Mouse (Mus musculus) heart, embryonic 10.5 days (tissue): ENCODE results near the gene Ptbp3. TPM values are rescaled to one million over a fixed set of nuclear protein-coding genes. Genes with fewer than 3 reads are reported as not detected.

Experiments
- DNase-seq: peaks from one replicate; pipeline ENCODE4 v3.0.0-alpha.2; 2017; ENCODE audit warnings: low spot score
- H3K27ac ChIP-seq: fragments of 300-500 bp; sonication (generic); 2 replicates; pipeline ENCODE4 v1.5.1; 2016; ENCODE audit warnings: mild to moderate bottlenecking
- H3K27me3 ChIP-seq: fragments of 300-500 bp; sonication (generic); 2 replicates; pipeline ENCODE4 v1.6.1; 2016; ENCODE audit warnings: mild to moderate bottlenecking; ENCODE audit not compliant: poor library complexity, insufficient read depth, severe bottlenecking
- H3K36me3 ChIP-seq: fragments of 300-500 bp; sonication (generic); 2 replicates; pipeline ENCODE4 v1.6.1; 2016; ENCODE audit warnings: mild to moderate bottlenecking, moderate library complexity
- H3K4me1 ChIP-seq: fragments of 300-500 bp; sonication (generic); 2 replicates; pipeline ENCODE4 v1.6.1; 2016; ENCODE audit warnings: mild to moderate bottlenecking
- H3K4me3 ChIP-seq: fragments of 300-500 bp; sonication (generic); 2 replicates; pipeline ENCODE4 v1.5.1; 2016; ENCODE audit warnings: mild to moderate bottlenecking, moderate library complexity
- H3K9me3 ChIP-seq: fragments of 300-500 bp; sonication (generic); 2 replicates; pipeline ENCODE4 v1.6.1; 2016; ENCODE audit warnings: mild to moderate bottlenecking, moderate library complexity
- WGBS: fragments of 180-500 bp; shearing (Covaris S2); methylation state at CpG from one replicate; pipeline ENCODE4 v1.1.7; 2016; 5-methylcytosine and 5-hydroxymethylcytosine counted together
- polyA plus RNA-seq: library from polyadenylated mRNA; unstranded; fragments of >200 nt; fragmentation: Nextera tagmentation; extraction: Ambion mirVana; gene quantifications from 2 replicates; pipeline ENCODE4 v1.2.1, GENCODE M21; 2016

The Ptbp3 gene
- polyA plus RNA-seq, 1 experiment from 2014 or later, result 41.3 TPM

- Histone ChIP-seq H3K36me3 (peaks cover 17% of the 10 kb centered on the region), H3K4me1 (0 out of 2 replicates have a peak, but pooled peaks cover 3% of the 10 kb centered on the region), H3K27ac (no peak overlapping the region), H3K4me3 (no peak overlapping the region), H3K27me3 (no peaks in the 10 kb centered on the region), H3K9me3 (no peaks in the 10 kb centered on the region)
- 82% methylated on average over 3 of the region's 3 CpGs for WGBS
- no peak for DNase-seq
These were observed 24.3 kb downstream of the Ptbp3 start for GRCm38 (mm10) chr4:59524875-59525274.

DNA sequence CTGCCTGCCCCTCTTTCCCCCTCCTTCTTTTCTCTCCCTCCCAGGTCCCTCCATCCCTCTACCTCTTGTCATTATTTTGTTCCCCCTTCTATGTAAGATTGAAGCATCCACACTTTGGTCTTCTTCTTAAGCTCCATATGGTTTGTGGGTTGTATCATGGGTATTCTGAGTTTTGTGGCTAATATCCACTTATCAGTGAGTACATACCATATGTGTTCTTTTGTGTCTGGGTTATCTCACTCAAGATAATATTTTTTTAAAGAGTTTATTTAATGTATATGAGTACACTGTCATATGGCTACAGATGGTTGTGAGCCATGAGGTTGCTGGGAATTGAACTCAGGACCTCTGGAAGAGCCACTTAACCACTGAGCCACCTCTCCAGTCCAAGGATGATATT is 38.8 kb downstream of the Ptbp3 start:
- Histone ChIP-seq H3K27me3 (no peaks in the 10 kb centered on the region), H3K4me3 (no peak overlapping the region), H3K36me3 (peaks cover 46% of the 10 kb centered on the region), H3K27ac (no peak overlapping the region), H3K9me3 (no peaks in the 10 kb centered on the region), H3K4me1 (no peaks in the 10 kb centered on the region)
- DNase-seq, result no peak

DNA sequence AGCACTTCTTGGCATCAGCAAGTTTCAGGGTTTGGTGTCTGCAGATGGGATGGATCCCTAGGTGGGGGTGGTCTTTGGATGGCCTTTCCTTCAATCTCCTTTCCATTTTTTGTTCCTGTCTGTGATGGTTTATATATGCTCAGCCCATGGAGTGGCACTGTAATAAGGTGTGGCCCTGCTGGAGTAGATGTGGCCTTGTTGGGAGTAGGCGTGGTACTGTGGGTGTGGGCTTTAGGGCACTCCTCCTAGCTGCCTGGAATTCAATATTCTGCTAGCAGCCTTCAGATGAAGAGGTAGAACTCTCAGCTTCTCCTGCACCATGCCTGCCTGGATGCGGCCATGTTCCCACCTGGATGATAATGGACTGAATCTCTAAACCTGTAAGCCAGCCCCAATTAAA is 39.6 kb downstream of the Ptbp3 start:
- no peaks in the 10 kb centered on the region for H3K9me3 ChIP-seq
- H3K36me3 ChIP-seq, result peaks cover 48% of the 10 kb centered on the region
- 90% methylated on average over 2 of the region's 2 CpGs for WGBS

DNA sequence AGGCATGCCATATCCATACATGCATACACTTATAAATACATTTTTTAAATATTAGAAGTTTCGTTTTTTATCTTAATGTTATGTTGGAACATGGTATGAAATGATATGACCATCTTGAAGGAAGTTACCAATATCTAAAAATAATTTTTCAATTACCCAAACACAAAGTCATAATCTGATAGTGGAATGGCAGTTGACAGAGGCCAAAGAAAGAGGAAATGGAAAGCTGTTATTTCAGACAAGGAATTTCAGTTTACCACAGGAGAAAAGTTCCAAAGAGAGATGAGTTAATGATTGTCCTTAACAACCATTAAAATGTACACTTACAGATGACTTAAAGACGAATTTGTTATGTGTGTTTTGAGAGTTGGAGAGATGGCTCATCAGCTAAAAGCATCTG is 41.4 kb downstream of the Ptbp3 start:
- H3K4me1 ChIP-seq, result no peaks in the 10 kb centered on the region
- H3K27me3 ChIP-seq, result no peaks in the 10 kb centered on the region
- H3K4me3 ChIP-seq, result no peak overlapping the region
- no peak for DNase-seq
- H3K36me3 ChIP-seq, result peaks cover 45% of the 10 kb centered on the region
- no peaks in the 10 kb centered on the region for H3K9me3 ChIP-seq
- no peak overlapping the region for H3K27ac ChIP-seq
- WGBS, result 73% methylated on average over 2 of the region's 2 CpGs

More for the DNA sequence above, 39.6 kb downstream of the Ptbp3 start:
- H3K27ac ChIP-seq, result no peak overlapping the region
- H3K4me1 ChIP-seq, result no peaks in the 10 kb centered on the region
- H3K27me3 ChIP-seq, result no peaks in the 10 kb centered on the region
- no peak for DNase-seq
- H3K4me3 ChIP-seq, result no peak overlapping the region

- H3K36me3 ChIP-seq, result peaks cover 43% of the 10 kb centered on the region
- 95% methylated on average over 3 of the region's 3 CpGs for WGBS
These were observed 42.5 kb downstream of the Ptbp3 start for GRCm38 (mm10) chr4:59506704-59507103.

GRCm38 (mm10) chr4:59505481-59505880 is 43.7 kb downstream of the Ptbp3 start:
- Histone ChIP-seq H3K4me3 (no peak overlapping the region), H3K36me3 (peaks cover 41% of the 10 kb centered on the region), H3K4me1 (no peaks in the 10 kb centered on the region), H3K27ac (no peak overlapping the region), H3K9me3 (no peaks in the 10 kb centered on the region), H3K27me3 (no peaks in the 10 kb centered on the region)
- WGBS, result 89% methylated on average over 3 of the region's 3 CpGs
- no peak for DNase-seq

More at GRCm38 (mm10) chr4:59506704-59507103, 42.5 kb downstream of the Ptbp3 start:
- Histone ChIP-seq H3K27ac (no peak overlapping the region), H3K9me3 (no peaks in the 10 kb centered on the region), H3K4me3 (no peak overlapping the region), H3K27me3 (no peaks in the 10 kb centered on the region), H3K4me1 (no peaks in the 10 kb centered on the region)
- DNase-seq, result no peak

- no peak overlapping the region for H3K4me3 ChIP-seq
- no peak overlapping the region for H3K27ac ChIP-seq
- no peaks in the 10 kb centered on the region for H3K9me3 ChIP-seq
- H3K36me3 ChIP-seq, result peaks cover 54% of the 10 kb centered on the region
- H3K4me1 ChIP-seq, result no peaks in the 10 kb centered on the region
- no peak for DNase-seq
- H3K27me3 ChIP-seq, result no peaks in the 10 kb centered on the region
- WGBS, result 81% methylated on average over 2 of the region's 2 CpGs
These were observed 58.1 kb downstream of the Ptbp3 start for GRCm38 (mm10) chr4:59491097-59491496.

DNA sequence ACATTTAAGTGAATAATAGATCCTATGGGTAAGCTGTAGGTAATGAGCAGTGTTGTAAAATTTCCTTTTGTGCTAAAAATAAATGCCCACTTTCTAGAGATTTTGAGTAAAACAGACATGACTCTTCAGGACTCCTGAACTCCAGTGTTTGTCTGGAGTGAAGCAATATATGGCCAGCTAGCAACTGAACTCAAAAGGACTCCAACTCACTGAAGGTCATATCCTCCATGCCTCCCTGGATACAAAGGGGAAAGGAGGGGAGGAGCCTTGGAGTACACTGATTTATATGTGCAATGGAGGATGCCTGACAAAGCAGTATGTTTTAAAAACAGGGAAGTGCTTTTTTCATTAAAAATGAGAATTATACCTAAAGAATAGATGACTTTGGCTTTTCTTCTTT is 77.9 kb downstream of the Ptbp3 start:
- Histone ChIP-seq H3K4me3 (no peak overlapping the region), H3K27ac (no peak overlapping the region; the same call in 1 of the 2 replicates), H3K9me3 (no peaks in the 10 kb centered on the region), H3K27me3 (no peaks in the 10 kb centered on the region), H3K36me3 (no peaks in the 10 kb centered on the region), H3K4me1 (peaks cover 8% of the 10 kb centered on the region; the same call in 1 of the 2 replicates)
- DNase-seq, result no peak

DNA sequence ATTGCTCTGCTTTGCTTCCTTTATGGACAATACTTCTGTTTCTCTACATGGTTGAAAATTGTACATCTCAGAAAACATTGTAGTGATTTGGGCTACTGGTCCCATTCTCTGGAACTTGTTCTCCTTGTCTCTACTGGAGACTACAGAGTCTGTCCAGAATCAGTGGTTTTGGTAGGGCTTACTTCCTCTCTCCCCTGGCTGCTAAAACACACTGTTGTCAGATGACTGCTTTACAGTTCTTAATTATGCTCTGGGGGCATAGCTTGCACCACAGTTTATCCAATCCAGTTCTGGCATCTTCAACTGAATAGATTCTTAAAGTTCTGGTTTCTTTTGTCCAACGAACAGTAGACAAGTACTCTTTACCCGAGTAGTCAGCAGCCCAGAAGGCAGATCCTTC is 83.7 kb downstream of the Ptbp3 start:
- H3K27me3 ChIP-seq, result no peaks in the 10 kb centered on the region
- H3K36me3 ChIP-seq, result no peaks in the 10 kb centered on the region
- no peak for DNase-seq
- 76% methylated on average over 2 of the region's 2 CpGs for WGBS
- no peak overlapping the region for H3K4me3 ChIP-seq
- H3K9me3 ChIP-seq, result no peaks in the 10 kb centered on the region
- H3K27ac ChIP-seq, result no peak overlapping the region
- peaks cover 23% of the 10 kb centered on the region for H3K4me1 ChIP-seq

- 64% methylated on average over 6 of the region's 6 CpGs for WGBS
- H3K27ac ChIP-seq, result no peak overlapping the region
- no peaks in the 10 kb centered on the region for H3K9me3 ChIP-seq
- H3K4me3 ChIP-seq, result no peak overlapping the region
- H3K27me3 ChIP-seq, result no peaks in the 10 kb centered on the region
- peaks cover 31% of the 10 kb centered on the region for H3K4me1 ChIP-seq
- no peaks in the 10 kb centered on the region for H3K36me3 ChIP-seq
- DNase-seq, result no peak
These were observed 84.5 kb downstream of the Ptbp3 start for GRCm38 (mm10) chr4:59464661-59465060.

DNA sequence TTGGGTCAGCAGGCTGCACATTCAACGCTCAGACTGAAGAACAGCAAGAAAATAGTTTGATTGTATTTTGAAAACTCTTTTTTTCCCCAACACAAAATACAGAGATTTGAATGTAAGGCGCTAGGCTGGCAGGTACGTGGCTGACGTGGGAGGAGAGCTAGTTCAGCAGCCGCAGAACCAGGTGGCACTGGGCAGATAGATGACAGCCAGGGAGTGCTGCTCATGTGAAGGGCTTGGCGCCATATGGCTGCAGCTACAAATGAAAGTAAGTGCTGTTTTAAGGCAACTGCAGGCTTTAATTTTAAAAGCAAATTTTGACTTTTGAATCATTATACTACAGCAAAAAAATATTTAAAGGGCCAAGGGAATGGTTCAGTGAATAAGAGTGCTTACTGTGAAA is 86.7 kb downstream of the Ptbp3 start:
- H3K4me3 ChIP-seq, result no peak overlapping the region
- peaks cover 36% of the 10 kb centered on the region for H3K4me1 ChIP-seq
- 80% methylated on average over 6 of the region's 6 CpGs for WGBS
- DNase-seq, result no peak
- H3K27me3 ChIP-seq, result no peaks in the 10 kb centered on the region
- H3K27ac ChIP-seq, result no peak overlapping the region
- H3K9me3 ChIP-seq, result no peaks in the 10 kb centered on the region
- H3K36me3 ChIP-seq, result no peaks in the 10 kb centered on the region

DNA sequence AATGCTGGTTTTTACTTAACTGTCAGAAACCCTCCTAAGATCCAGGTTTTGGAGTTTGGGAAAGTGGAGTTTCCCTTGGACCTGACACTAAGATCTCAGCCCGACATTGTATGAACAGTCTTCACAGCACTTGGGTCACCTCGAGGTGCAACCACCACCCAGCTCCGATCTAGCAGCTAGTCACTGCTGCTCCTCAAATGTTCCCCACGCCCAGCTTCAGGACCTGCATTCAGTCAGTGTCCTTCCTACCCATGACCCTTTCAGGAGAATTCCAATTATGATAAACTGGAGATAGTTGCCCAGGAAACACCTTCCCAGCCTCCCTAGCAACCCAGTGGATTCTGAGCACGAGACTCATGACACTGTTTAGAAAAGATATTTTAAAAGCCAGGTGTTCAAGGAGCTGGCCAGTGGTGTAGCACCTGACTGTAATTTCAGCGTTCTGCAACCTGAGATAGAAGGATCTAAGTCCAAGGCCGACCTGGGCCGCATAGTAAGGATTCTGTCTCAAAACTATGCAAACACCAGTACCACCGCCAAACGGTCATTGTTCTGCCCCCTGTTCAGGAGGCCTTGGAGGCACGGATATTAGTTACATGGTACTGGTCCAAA is 87.9 kb downstream of the Ptbp3 start:
- no peak for DNase-seq
- Histone ChIP-seq H3K4me1 (peaks cover 36% of the 10 kb centered on the region), H3K9me3 (no peaks in the 10 kb centered on the region), H3K27me3 (no peaks in the 10 kb centered on the region), H3K4me3 (no peak overlapping the region), H3K36me3 (no peaks in the 10 kb centered on the region), H3K27ac (no peak overlapping the region)
- 67% methylated on average over 11 of the region's 11 CpGs for WGBS

GRCm38 (mm10) chr4:59459216-59459955 is 89.8 kb downstream of the Ptbp3 start:
- H3K36me3 ChIP-seq, result no peaks in the 10 kb centered on the region
- H3K27me3 ChIP-seq, result no peaks in the 10 kb centered on the region
- peaks cover 36% of the 10 kb centered on the region for H3K4me1 ChIP-seq
- 63% methylated on average over 13 of the region's 13 CpGs for WGBS
- no peaks in the 10 kb centered on the region for H3K9me3 ChIP-seq
- DNase-seq, result no peak
- H3K4me3 ChIP-seq, result no peak overlapping the region
- peak overlapping the region; percentile 74 for H3K27ac ChIP-seq
